Mouse (Mus musculus) urinary bladder, adult 18-20 months (tissue): ENCODE measurements around the gene Ddx17.

ENCODE experiments used
- DNase-seq, 2 experiments: peaks; one replicate each; pipeline ENCODE4 v3.0.0; 2022; ENCODE audit warnings: low spot score in 2 of 2, mixed read lengths in 2 of 2

Ddx17 gene

GRCm38 (mm10) chr15:79518571-79518970 is 28.0 kb downstream of the Ddx17 start:
- no peak for DNase-seq

- no peak for DNase-seq
Measured at GRCm38 (mm10) chr15:79517710-79518109, 28.8 kb downstream of the Ddx17 start.

- DNase-seq = peak; percentile 57 to 68
Measured at GRCm38 (mm10) chr15:79516171-79517096, 30.1 kb downstream of the Ddx17 start, which contains the start of gene Kdelr3. Gene Kdelr3, plus strand, starts transcription at chr15:79516411.

- DNase-seq = no peak
Measured at GRCm38 (mm10) chr15:79513940-79514339, 32.6 kb downstream of the Ddx17 start.

- DNase-seq = peak; percentile 69 to 81
Measured at GRCm38 (mm10) chr15:79511553-79512320, 34.8 kb downstream of the Ddx17 start.

- DNase-seq = no peak
Measured at GRCm38 (mm10) chr15:79510425-79510824, 36.1 kb downstream of the Ddx17 start.

- no peak for DNase-seq
Measured at GRCm38 (mm10) chr15:79509998-79510397, 36.5 kb downstream of the Ddx17 start.

GRCm38 (mm10) chr15:79507055-79507828 is 39.3 kb downstream of the Ddx17 start:
- no peak for DNase-seq

GRCm38 (mm10) chr15:79506460-79506859 is 40.1 kb downstream of the Ddx17 start:
- no peak for DNase-seq

- DNase-seq = peak in 1 of 2 experiments; percentile 49
Measured at GRCm38 (mm10) chr15:79505616-79506283, 40.8 kb downstream of the Ddx17 start.

- DNase-seq = peak in 1 of 2 experiments; percentile 24
Measured at GRCm38 (mm10) chr15:79504707-79505452, 41.7 kb downstream of the Ddx17 start, which contains the start of gene Kcnj4. Gene Kcnj4, minus strand, starts transcription at chr15:79505241.

GRCm38 (mm10) chr15:79503438-79503837 is 43.1 kb downstream of the Ddx17 start:
- no peak for DNase-seq

GRCm38 (mm10) chr15:79502891-79503341 is 43.6 kb downstream of the Ddx17 start:
- DNase-seq = no peak

GRCm38 (mm10) chr15:79500110-79500509 is 46.4 kb downstream of the Ddx17 start:
- DNase-seq = no peak

GRCm38 (mm10) chr15:79493527-79493926 is 53.0 kb downstream of the Ddx17 start:
- DNase-seq = no peak

- no peak for DNase-seq
Measured at GRCm38 (mm10) chr15:79489463-79489862, 57.1 kb downstream of the Ddx17 start.

GRCm38 (mm10) chr15:79481181-79481688 is 65.3 kb downstream of the Ddx17 start:
- no peak for DNase-seq
